In the genomic region with DNA sequence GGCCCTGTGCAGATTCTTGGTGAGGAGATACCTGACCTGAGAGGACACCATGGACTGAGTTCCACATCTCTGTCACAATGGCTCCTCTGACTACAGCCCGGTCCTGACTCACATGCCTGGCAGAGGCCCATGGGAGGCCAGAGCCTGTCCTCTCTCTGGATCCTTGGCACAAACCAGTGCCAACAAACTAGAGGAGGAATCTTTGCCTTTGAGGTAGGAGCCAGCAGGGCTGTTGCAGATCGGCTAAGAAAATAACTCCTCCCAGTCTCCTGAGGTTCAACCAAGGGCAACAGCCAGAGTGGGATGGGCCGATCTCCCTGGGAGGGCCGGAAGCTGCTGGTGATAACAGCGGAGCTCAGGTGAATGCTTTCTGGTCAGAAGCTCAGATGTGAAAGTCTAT, we compare ENCODE assay signal across 8 mouse cellular contexts. TPM values are rescaled to one million over a fixed set of nuclear protein-coding genes. Genes with fewer than 3 reads are reported as not detected.
DNase-seq lines count a peak whose midpoint lies in the region; ATAC-seq and TF ChIP-seq lines count a peak whose summit lies in the region.
"Had no signal": no experiment of that assay in that cellular context is flagged by ENCODE, and none has a peak within 500 bp of the region (broad histone marks: within the 10 kb centered on the region; RNA-seq: fewer than 3 reads in every experiment).

No protein-coding gene starts in this region.

- 19% methylated on average over 5 of the region's 5 CpGs for WGBS in heart, postnatal 0 days

- no peaks in the 10 kb centered on the region for H3K36me3 ChIP-seq in heart, postnatal 0 days (replicated peaks; ENCODE audit: control insufficient read depth, insufficient read depth, low read length)
- H3K36me3 ChIP-seq: midbrain, embryonic 12.5 days had no signal

- no peak overlapping the region for H3K27ac ChIP-seq in heart, postnatal 0 days (ENCODE audit: low read depth)
- H3K27ac ChIP-seq: midbrain, embryonic 12.5 days had no signal

- no peaks in the 10 kb centered on the region for H3K9me3 ChIP-seq in heart, postnatal 0 days (replicated peaks; ENCODE audit: control insufficient read depth, low read length)
- H3K9me3 ChIP-seq: midbrain, embryonic 12.5 days had no signal

- 0 out of 2 replicates have a peak, but pooled peaks have one; percentile 41 for TF ChIP-seq EP300 in heart, postnatal 0 days (IDR thresholded peaks at IDR 0.05; ENCODE audit: low read depth)

- peaks cover 23% of the 10 kb centered on the region for H3K4me1 ChIP-seq in heart, postnatal 0 days (ENCODE audit: control insufficient read depth, insufficient read depth)

- ATAC-seq in heart, postnatal 0 days (ENCODE audit: insufficient read depth, low read depth) = peak; percentile 65

- no peak overlapping the region for H3K4me3 ChIP-seq in heart, postnatal 0 days (ENCODE audit: low read depth, low read length)
- H3K4me3 ChIP-seq: midbrain, embryonic 12.5 days had no signal

- H3K27me3 ChIP-seq in heart, postnatal 0 days (ENCODE audit: control insufficient read depth, insufficient read depth, low read length) = no peaks in the 10 kb centered on the region
- H3K27me3 ChIP-seq: midbrain, embryonic 12.5 days had no signal

- peak; percentile 50 for DNase-seq in R1 (ENCODE audit: low read depth, low spot score)
- DNase-seq in adrenal gland, postnatal 10 days = peak; percentile 82
- peak; percentile 64 for DNase-seq in heart, postnatal 0 days (ENCODE audit: low spot score)
- peak; percentile 47 for DNase-seq in lung, postnatal 36 days
- DNase-seq in frontal cortex, postnatal 25 days (ENCODE audit: low spot score in 2 of 2) = no peak
- no peak for DNase-seq in layer of hippocampus, postnatal 25 days (ENCODE audit: extremely low spot score in 1 of 2, low spot score in 1 of 2)
- no peak for DNase-seq in spleen, postnatal 36 days (ENCODE audit: low spot score in 2 of 2)

- no peak overlapping the region for H3K4me2 ChIP-seq in heart, postnatal 0 days (ENCODE audit: low read depth, low read length)
- H3K4me2 ChIP-seq: midbrain, embryonic 12.5 days had no signal

- H3K9ac ChIP-seq in heart, postnatal 0 days (replicated peaks; ENCODE audit: low read depth, low read length) = no peak overlapping the region
- H3K9ac ChIP-seq: midbrain, embryonic 12.5 days had no signal

- TF ChIP-seq CTCF in heart, postnatal 0 days (IDR thresholded peaks at IDR 0.05; ENCODE audit: low read depth) = no peak

RNA-seq across cellular contexts. Expression of gene Adra1b, which starts 28.2 kb away (rescaled TPM):
- total RNA-seq in adrenal gland, postnatal 10 days (2021) = 1 to 10 TPM; 3.7 to 7.3 TPM
- 36.4 and 56.4 TPM in 2 replicates for total RNA-seq in heart, postnatal 0 days (2014; rRNA removed; ENCODE audit: low replicate concordance)
- polyA plus RNA-seq in heart, postnatal 0 days (2015; fragmentation: Nextera tagmentation; extraction: Ambion mirVana) = 24.5 and 25.1 TPM in 2 replicates
- total RNA-seq in layer of hippocampus, postnatal 25 days (2021) = 1 to 10 TPM; 3.2 to 3.8 TPM

Comparison
In these comparisons a context has a peak if more than half of its experiments do, and no peak if none do; other contexts are left out.
1. DNase-seq: peak in R1 (single experiment), adrenal gland, postnatal 10 days (single experiment), heart, postnatal 0 days (single experiment) and lung, postnatal 36 days (single experiment); none in frontal cortex, postnatal 25 days (0 of 2), layer of hippocampus, postnatal 25 days (0 of 2) and spleen, postnatal 36 days (0 of 2).